Mouse (Mus musculus) megakaryocyte, embryonic 14.5 days (primary cell): ENCODE measurements around the gene Rin3.

ENCODE experiments used
- FLI1 ChIP-seq: IDR thresholded peaks from 2 replicates; pipeline ENCODE4 v1.6.1; 2012; ENCODE audit warnings: low read length, inconsistent platforms, mixed read lengths
- GATA1 ChIP-seq: IDR thresholded peaks from 3 replicates; pipeline ENCODE4 v1.6.1; 2012; ENCODE audit warnings: mixed read lengths, low read length, inconsistent platforms, borderline replicate concordance

DNA sequence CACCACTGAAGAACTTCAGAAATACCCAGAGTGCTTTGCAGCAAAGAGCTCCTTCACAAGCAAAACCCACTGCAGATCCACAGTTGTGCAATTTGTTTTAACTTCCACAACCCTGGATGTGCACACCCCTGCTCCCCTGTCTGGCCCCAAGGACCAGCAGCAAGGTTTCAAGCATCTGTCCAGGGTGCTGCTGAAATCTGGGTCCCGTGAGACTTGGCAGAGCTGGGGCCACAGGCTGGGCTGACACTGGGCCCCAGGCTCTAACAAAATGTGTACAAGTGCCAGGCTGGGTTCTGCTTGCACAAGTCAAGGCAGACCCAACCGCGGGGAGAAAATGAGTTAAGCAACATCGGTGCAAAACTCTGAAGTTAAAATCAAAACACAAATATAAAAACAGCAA, 115.7 kb downstream of the Rin3 start:
- TF ChIP-seq GATA1 (no peak), FLI1 (no peak)
